Mouse (Mus musculus): ENCODE results near the gene Cldn4. TPM values are rescaled to one million over a fixed set of nuclear protein-coding genes. Genes with fewer than 3 reads are reported as not detected.
"Not testable (repeated sequence)": the region's sequence is repeated elsewhere in the genome, so short reads cannot be mapped to it uniquely, and the experiment has no call there.

Cldn4 gene
- polyA plus RNA-seq, 1 experiment, result 0.44 TPM

DNA sequence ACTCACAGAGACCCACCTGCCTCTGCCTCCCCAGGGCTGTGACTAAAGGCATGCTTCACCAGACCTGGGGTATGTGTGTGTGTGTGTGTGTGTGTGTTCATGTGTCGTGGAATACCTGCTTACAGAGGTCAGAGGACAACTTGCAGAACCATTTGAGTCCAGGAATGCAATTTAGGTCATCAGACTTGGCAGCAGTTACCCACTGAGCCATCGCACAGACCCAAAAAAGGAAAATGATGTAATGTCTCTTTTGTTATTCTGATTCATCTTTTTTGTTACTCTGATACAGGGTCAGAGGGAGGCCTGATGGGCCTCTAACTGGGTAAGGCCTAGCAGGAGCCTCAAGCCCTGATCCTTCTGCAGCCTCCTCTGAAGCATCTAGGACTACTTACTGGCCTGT, 4.0 kb downstream of the Cldn4 start:
- WGBS, result 85% methylated on average over 2 of the region's 2 CpGs
- Histone ChIP-seq H3K27me3 (ENCODE audit: control insufficient read depth, insufficient read depth, low read length) (no peaks in the 10 kb centered on the region), H3K36me3 (ENCODE audit: control insufficient read depth, insufficient read depth, low read length) (no peaks in the 10 kb centered on the region), H3K4me3 (ENCODE audit: extremely low read depth, insufficient read depth, insufficient read length) (no peak overlapping the region), H3K27ac (ENCODE audit: insufficient read depth, low read length) (no peak overlapping the region), H3K4me1 (ENCODE audit: control insufficient read depth, insufficient read depth, insufficient read length) (no peaks in the 10 kb centered on the region; the same call in 1 of the 2 replicates)
- DNase-seq (ENCODE audit: low read depth in 1 of 2, low spot score in 2 of 2), result no peak
- TF ChIP-seq CTCF (IDR thresholded peaks at IDR 0.05; ENCODE audit: extremely low read depth, insufficient read depth, insufficient read length, insufficient replicate concordance), result no peak
- no peak for TF ChIP-seq POLR2A (IDR thresholded peaks at IDR 0.05; ENCODE audit: low read depth, low read length)

DNA sequence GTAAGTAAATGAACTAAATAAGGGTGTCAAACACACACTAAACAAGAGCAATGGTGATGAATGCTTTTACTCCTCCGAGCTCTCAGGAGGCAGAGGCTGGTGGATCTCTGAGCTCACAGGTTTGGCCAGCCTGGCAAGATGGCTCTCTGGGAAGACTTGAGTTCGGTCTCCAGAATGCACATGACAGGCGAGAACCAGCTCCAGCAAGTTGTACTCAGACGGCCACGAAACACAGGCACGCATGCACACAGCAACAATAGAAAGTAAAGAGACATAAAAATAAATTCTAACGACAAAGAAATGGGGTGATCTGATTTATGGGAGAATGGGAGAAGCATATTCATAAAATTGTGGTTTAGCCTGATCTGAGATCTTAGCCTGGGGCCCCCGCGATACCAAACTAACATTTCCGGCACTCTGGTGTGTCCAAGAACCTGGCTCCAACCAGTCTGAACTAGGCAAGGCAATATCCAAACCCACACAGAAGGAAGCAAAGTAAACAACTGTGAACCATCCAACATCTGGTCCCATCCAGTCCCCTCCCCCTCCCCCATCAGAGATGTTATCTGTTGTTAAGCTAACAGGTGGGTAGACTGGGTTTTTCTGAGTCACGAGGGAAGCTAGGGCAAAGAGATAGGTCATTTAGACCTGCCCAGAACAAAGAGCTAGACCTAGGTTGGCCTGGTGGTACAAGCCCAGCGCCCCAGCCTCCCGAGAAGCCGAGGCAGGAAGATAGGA, 5.1 kb downstream of the Cldn4 start:
- Histone ChIP-seq H3K4me1 (ENCODE audit: control insufficient read depth, insufficient read depth, insufficient read length) (no peaks in the 10 kb centered on the region; the same call in 1 of the 2 replicates), H3K4me3 (ENCODE audit: extremely low read depth, insufficient read depth, insufficient read length) (no peak overlapping the region), H3K27ac (ENCODE audit: insufficient read depth, low read length) (no peak overlapping the region), H3K27me3 (ENCODE audit: control insufficient read depth, insufficient read depth, low read length) (no peaks in the 10 kb centered on the region), H3K36me3 (ENCODE audit: control insufficient read depth, insufficient read depth, low read length) (no peaks in the 10 kb centered on the region)
- 71% methylated on average over 14 of the region's 14 CpGs for WGBS
- TF ChIP-seq POLR2A (IDR thresholded peaks at IDR 0.05; ENCODE audit: low read depth, low read length) (no peak), CTCF (IDR thresholded peaks at IDR 0.05; ENCODE audit: extremely low read depth, insufficient read depth, insufficient read length, insufficient replicate concordance) (no peak)
- DNase-seq (ENCODE audit: low read depth in 1 of 2, low spot score in 2 of 2), result no peak

DNA sequence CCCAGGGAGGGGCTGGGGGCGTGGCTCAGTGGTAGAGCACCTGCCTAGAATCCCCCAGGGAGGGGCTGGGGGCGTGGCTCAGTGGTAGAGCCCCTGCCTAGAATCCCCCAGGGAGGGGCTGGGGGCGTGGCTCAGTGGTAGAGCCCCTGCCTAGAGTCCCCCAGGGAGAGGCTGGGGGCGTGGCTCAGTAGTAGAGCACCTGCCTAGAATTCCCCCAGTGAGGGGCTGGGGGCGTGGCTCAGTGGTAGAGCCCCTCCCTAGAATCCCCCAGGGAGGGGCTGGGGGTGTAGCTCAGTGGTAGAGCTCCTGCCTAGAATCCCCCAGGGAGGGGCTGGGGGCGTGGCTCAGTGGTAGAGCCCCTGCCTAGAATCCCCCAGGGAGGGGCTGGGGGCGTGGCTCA, 7.2 kb downstream of the Cldn4 start:
- not testable (repeated sequence) for H3K27ac ChIP-seq (ENCODE audit: insufficient read depth, low read length); H3K4me1 ChIP-seq (ENCODE audit: control insufficient read depth, insufficient read depth, insufficient read length); H3K36me3 ChIP-seq (ENCODE audit: control insufficient read depth, insufficient read depth, low read length); H3K27me3 ChIP-seq (ENCODE audit: control insufficient read depth, insufficient read depth, low read length); DNase-seq (ENCODE audit: low read depth in 1 of 2, low spot score in 2 of 2); H3K4me3 ChIP-seq (ENCODE audit: extremely low read depth, insufficient read depth, insufficient read length)
- 91% methylated on average over 4 of the region's 7 CpGs for WGBS

DNA sequence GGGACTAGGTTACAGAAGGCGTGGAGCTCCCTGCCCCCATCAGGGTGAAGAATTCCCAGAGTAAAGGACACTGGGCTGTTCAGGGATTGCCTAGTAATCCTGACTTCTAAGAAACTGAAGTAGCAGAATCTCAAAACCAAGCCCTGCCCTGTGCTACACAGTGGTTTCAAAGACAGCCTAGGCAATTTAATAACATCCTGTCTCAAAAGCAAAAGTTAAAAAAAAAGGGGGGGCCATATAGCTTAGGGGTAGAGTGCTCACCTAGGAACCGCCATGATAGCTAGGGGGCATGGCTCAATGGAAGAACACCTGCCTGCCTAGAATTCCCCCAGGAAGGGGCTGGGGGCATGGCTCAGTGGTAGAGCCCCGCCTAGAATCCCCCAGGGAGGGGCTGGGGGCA, 7.7 kb downstream of the Cldn4 start:
- WGBS, result 47% methylated on average over 3 of the region's 3 CpGs
- Histone ChIP-seq H3K27ac (ENCODE audit: insufficient read depth, low read length) (peak overlapping the region; percentile 79), H3K4me1 (ENCODE audit: control insufficient read depth, insufficient read depth, insufficient read length) (no peaks in the 10 kb centered on the region; the same call in 1 of the 2 replicates), H3K27me3 (ENCODE audit: control insufficient read depth, insufficient read depth, low read length) (no peaks in the 10 kb centered on the region), H3K4me3 (ENCODE audit: extremely low read depth, insufficient read depth, insufficient read length) (no peak overlapping the region), H3K36me3 (ENCODE audit: control insufficient read depth, insufficient read depth, low read length) (no peaks in the 10 kb centered on the region)
- no peak for TF ChIP-seq CTCF (IDR thresholded peaks at IDR 0.05; ENCODE audit: extremely low read depth, insufficient read depth, insufficient read length, insufficient replicate concordance)
- TF ChIP-seq POLR2A (IDR thresholded peaks at IDR 0.05; ENCODE audit: low read depth, low read length), result no peak
- DNase-seq (ENCODE audit: low read depth in 1 of 2, low spot score in 2 of 2), result no peak

DNA sequence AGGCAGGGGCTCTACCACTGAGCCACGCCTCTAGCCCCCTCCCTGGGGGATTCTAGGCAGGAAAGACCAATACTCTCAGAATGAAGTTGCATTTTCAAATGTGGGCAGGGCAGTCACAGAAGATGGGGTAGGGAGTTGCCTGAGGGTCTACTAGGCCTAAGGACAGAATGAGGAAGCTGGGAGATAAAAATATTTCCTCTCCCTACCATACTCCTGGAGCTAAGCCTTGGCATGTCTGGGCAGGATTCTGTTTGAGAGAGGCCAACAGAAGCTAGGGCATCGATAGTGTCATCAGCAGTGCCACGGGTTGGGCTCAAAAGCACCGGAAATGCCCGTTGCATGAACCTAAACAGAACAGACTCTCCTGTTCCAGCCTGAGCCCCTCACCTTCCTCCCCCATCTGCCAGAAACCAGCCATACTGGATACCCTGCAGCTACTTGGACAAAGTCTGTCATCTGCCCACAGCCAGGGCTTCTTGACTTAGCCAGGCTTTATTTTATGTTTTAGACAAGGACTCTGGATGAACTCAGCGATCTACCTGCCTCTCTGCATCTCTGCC, 10.0 kb downstream of the Cldn4 start:
- TF ChIP-seq POLR2A (IDR thresholded peaks at IDR 0.05; ENCODE audit: low read depth, low read length), result no peak
- no peak for TF ChIP-seq CTCF (IDR thresholded peaks at IDR 0.05; ENCODE audit: extremely low read depth, insufficient read depth, insufficient read length, insufficient replicate concordance)
- no peaks in the 10 kb centered on the region for H3K4me1 ChIP-seq (ENCODE audit: control insufficient read depth, insufficient read depth, insufficient read length)
- no peaks in the 10 kb centered on the region for H3K27me3 ChIP-seq (ENCODE audit: control insufficient read depth, insufficient read depth, low read length)
- H3K27ac ChIP-seq (ENCODE audit: insufficient read depth, low read length), result no peak overlapping the region
- H3K36me3 ChIP-seq (ENCODE audit: control insufficient read depth, insufficient read depth, low read length), result no peaks in the 10 kb centered on the region
- no peak overlapping the region for H3K4me3 ChIP-seq (ENCODE audit: extremely low read depth, insufficient read depth, insufficient read length)
- WGBS, result 81% methylated on average over 6 of the region's 6 CpGs
- DNase-seq (ENCODE audit: low read depth in 1 of 2, low spot score in 2 of 2), result no peak

DNA sequence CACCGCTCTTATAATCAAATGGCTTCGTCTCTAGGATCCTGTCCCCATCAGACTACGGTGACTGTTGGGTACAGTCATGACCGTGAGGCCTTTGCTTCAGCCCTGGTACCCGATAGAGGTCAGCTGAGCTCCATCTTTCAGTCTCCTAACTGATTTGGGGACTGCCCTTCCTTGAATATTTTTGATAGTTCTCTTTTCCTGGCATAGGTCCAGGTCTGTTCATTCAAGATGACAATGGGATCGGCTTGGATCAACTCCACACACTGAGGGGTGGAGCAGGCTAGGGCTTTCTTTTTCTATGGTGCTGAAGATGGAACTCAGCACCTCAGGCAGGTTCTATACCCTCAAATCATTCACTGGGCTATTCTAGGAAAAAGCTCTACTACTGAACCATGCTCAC, 10.7 kb downstream of the Cldn4 start:
- Histone ChIP-seq H3K27me3 (ENCODE audit: control insufficient read depth, insufficient read depth, low read length) (no peaks in the 10 kb centered on the region), H3K4me1 (ENCODE audit: control insufficient read depth, insufficient read depth, insufficient read length) (no peaks in the 10 kb centered on the region), H3K4me3 (ENCODE audit: extremely low read depth, insufficient read depth, insufficient read length) (no peak overlapping the region), H3K36me3 (ENCODE audit: control insufficient read depth, insufficient read depth, low read length) (no peaks in the 10 kb centered on the region), H3K27ac (ENCODE audit: insufficient read depth, low read length) (no peak overlapping the region)
- DNase-seq (ENCODE audit: low read depth in 1 of 2, low spot score in 2 of 2), result no peak
- TF ChIP-seq CTCF (IDR thresholded peaks at IDR 0.05; ENCODE audit: extremely low read depth, insufficient read depth, insufficient read length, insufficient replicate concordance) (no peak), POLR2A (IDR thresholded peaks at IDR 0.05; ENCODE audit: low read depth, low read length) (no peak)
- WGBS, result 94% methylated on average over 6 of the region's 6 CpGs

DNA sequence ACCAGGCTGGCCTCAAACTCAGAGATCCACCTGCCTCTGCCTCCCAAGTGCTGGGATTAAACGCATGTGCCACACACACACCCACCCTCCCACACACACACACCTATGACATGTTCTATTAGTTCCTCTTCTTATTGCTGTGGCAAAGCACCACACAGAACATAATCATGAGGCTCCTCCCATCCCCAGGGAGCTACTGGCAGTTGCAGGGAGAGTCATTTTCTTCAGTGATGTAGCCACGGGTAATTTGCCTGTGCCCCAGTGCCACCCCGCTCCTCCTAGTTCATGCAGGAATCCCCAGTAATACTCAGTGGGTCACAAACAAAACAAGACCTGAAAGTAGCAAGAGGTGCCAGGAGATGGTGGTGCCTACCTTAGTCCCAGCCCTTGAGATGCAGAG, 12.1 kb downstream of the Cldn4 start:
- WGBS, result 55% methylated on average over 3 of the region's 3 CpGs

DNA sequence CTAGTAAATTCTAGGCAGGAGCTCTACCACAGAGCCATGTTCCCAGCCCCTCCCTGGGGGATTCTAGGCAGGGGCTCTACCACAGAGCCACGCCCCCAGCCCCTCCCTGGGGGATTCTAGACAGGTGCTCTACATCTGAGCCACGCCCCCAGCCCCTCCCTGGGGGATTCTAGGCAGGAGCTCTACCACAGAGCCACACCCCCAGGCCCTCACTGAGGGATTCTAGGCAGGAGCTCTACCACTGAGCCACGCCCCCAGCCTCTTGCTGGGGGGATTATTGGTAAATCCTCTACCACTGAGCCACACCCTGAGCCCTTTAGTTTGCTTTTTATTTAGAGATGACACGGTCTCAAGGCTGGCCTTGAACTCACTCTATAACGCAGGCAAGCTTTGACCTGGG, 13.0 kb downstream of the Cldn4 start:
- H3K4me1 ChIP-seq (ENCODE audit: control insufficient read depth, insufficient read depth, insufficient read length); DNase-seq (ENCODE audit: low read depth in 1 of 2, low spot score in 2 of 2); H3K36me3 ChIP-seq (ENCODE audit: control insufficient read depth, insufficient read depth, low read length); H3K4me3 ChIP-seq (ENCODE audit: extremely low read depth, insufficient read depth, insufficient read length); H3K27me3 ChIP-seq (ENCODE audit: control insufficient read depth, insufficient read depth, low read length): not testable (repeated sequence)
- peak overlapping the region; percentile 22; the same call in 1 of the 2 replicates for H3K27ac ChIP-seq (ENCODE audit: insufficient read depth, low read length)
- WGBS, result 88% methylated on average over 5 of the region's 5 CpGs

More for the DNA sequence above, 12.1 kb downstream of the Cldn4 start:
- DNase-seq (ENCODE audit: low read depth in 1 of 2, low spot score in 2 of 2), result no peak
- no peak for TF ChIP-seq POLR2A (IDR thresholded peaks at IDR 0.05; ENCODE audit: low read depth, low read length)
- no peak for TF ChIP-seq CTCF (IDR thresholded peaks at IDR 0.05; ENCODE audit: extremely low read depth, insufficient read depth, insufficient read length, insufficient replicate concordance)
- H3K4me1 ChIP-seq (ENCODE audit: control insufficient read depth, insufficient read depth, insufficient read length), result no peaks in the 10 kb centered on the region
- no peak overlapping the region for H3K27ac ChIP-seq (ENCODE audit: insufficient read depth, low read length)
- no peak overlapping the region for H3K4me3 ChIP-seq (ENCODE audit: extremely low read depth, insufficient read depth, insufficient read length)
- H3K36me3 ChIP-seq (ENCODE audit: control insufficient read depth, insufficient read depth, low read length), result no peaks in the 10 kb centered on the region
- H3K27me3 ChIP-seq (ENCODE audit: control insufficient read depth, insufficient read depth, low read length), result no peaks in the 10 kb centered on the region
